Mouse (Mus musculus): ENCODE measurements around the gene Wnt5b. TPM values are rescaled to one million over a fixed set of nuclear protein-coding genes. Genes with fewer than 3 reads are reported as not detected.
"Not testable (repeated sequence)": the region's sequence is repeated elsewhere in the genome, so short reads cannot be mapped to it uniquely, and the experiment has no call there.

Gene Wnt5b
- total RNA-seq, 2 experiments from 2014 or later = 0.64 to 2.3 TPM

DNA sequence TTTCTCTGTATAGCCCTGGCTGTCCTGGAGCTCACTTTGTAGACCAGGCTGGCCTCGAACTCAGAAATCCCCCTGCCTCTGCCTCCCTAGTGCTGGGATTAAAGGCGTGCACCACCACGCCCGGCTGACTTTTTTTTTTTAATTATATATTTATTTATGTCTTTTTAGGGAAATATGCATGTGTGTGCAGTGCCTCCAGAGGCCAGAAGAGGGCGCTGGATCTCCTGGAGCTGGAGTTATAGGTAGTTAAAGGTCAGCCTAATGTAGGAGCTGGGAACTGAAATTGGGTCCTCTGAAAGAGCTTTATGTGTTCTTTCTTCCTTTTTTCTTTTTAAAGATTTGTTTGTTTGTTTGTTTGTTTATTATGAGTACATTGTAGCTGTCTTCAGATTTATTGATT is 101.4 kb downstream of the Wnt5b start:
- H3K4me3 ChIP-seq; DNase-seq; intact Hi-C loops (cut with DNase I); H3K27ac ChIP-seq: not testable (repeated sequence)
- TF ChIP-seq CTCF (IDR thresholded peaks at IDR 0.05) = peak; percentile 50

- intact Hi-C loops (cut with DNase I) = no loop called here
- TF ChIP-seq CTCF (IDR thresholded peaks at IDR 0.05) = no peak
Observed at GRCm38 (mm10) chr6:119437894-119438761, 106.0 kb downstream of the Wnt5b start.

DNA sequence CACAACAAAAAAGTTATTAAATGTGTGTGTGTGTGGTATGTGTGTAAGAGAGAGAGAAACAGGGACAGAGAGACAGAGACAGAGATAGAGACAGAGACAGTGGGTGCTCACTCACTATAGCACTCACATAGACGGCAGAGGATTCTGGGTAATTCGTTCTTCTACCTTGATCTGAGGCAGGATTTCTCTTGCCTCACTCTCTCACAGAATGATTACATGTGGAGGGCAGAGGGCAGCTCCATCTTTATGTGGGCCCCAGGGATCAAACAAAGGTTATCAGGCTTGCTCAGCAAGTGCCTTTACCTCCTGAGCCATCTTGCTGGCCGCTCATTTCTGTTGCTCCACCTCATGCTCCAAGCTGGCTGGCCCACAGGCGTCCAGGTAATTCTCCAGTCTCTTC is 109.8 kb downstream of the Wnt5b start:
- intact Hi-C loops (cut with DNase I) = loop anchor here (5.0 kb wide), 1 partner anchor 47 kb away; no protein-coding TSS in a partner anchor
- TF ChIP-seq CTCF (IDR thresholded peaks at IDR 0.05) = no peak
- Histone ChIP-seq H3K4me3 (no peak overlapping the region), H3K27ac (no peak overlapping the region)
- DNase-seq = no peak

More at GRCm38 (mm10) chr6:119437894-119438761, 106.0 kb downstream of the Wnt5b start:
- Histone ChIP-seq H3K4me3 (no peak overlapping the region), H3K27ac (no peak overlapping the region)
- no peak for DNase-seq

- Histone ChIP-seq H3K4me3 (no peak overlapping the region), H3K27ac (no peak overlapping the region)
- TF ChIP-seq CTCF (IDR thresholded peaks at IDR 0.05) = no peak
- DNase-seq = no peak
- intact Hi-C loops (cut with DNase I) = loop anchor here (2.0 to 5.0 kb wide), 3 partner anchors 45 to 83 kb away; no protein-coding TSS in a partner anchor
Observed at GRCm38 (mm10) chr6:119431751-119432324, 112.3 kb downstream of the Wnt5b start.

DNA sequence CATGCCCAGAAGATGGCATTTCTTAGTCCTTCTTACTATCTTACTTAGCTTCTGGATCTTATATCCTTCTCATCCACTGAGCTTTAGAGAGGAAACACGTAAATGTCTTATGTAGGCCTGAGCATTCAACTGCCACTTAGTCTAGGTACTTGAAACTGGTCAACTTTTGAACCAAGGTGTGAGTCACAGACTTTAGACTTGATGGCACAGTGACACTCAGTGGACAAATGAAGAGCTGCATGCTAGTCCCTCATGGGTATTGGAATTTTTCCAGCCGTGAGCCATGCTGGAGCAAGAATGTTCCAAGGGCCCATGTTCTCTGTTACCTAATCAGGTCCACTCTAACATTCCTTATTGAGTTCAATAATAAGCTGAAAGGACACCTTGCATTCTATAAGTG is 113.6 kb downstream of the Wnt5b start:
- intact Hi-C loops (cut with DNase I) = loop anchor here (1.0 to 5.0 kb wide), 4 partner anchors 43 to 210 kb away; no protein-coding TSS in a partner anchor
- Histone ChIP-seq H3K4me3 (no peak overlapping the region), H3K27ac (no peak overlapping the region)
- DNase-seq = peak; percentile 65
- TF ChIP-seq CTCF (IDR thresholded peaks at IDR 0.05) = peak; percentile 98

- no peak overlapping the region for H3K27ac ChIP-seq
- H3K4me3 ChIP-seq = no peak overlapping the region
- DNase-seq = no peak
- intact Hi-C loops (cut with DNase I) = no loop called here
- TF ChIP-seq CTCF (IDR thresholded peaks at IDR 0.05) = no peak
Observed at GRCm38 (mm10) chr6:119429311-119429710, 114.8 kb downstream of the Wnt5b start.

GRCm38 (mm10) chr6:119428611-119429010 is 115.5 kb downstream of the Wnt5b start:
- intact Hi-C loops (cut with DNase I) = no loop called here
- DNase-seq = no peak
- Histone ChIP-seq H3K4me3 (no peak overlapping the region), H3K27ac (no peak overlapping the region)
- TF ChIP-seq CTCF (IDR thresholded peaks at IDR 0.05) = peak; percentile 56

DNA sequence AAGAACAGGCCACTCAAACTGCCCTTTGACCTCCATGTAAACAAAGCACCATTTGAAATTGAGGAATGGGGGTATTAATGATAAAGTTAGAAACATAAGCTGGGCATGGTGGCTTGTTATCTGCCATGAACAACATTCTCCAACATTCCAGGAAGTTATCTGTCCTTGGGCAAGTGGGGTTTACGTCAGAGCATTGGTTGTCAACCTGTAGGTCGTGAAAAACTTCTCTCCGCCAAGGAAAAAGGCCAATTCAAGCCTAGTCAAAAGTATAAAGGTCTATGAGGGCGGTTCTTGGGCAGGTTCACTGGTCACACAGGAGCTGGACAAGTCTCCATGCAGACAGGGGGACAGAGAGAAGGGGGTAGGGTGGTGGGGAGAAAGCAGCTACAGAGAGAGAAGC is 123.1 kb downstream of the Wnt5b start:
- no peak for TF ChIP-seq CTCF (IDR thresholded peaks at IDR 0.05)
- Histone ChIP-seq H3K4me3 (no peak overlapping the region), H3K27ac (no peak overlapping the region)
- no peak for DNase-seq
- intact Hi-C loops (cut with DNase I) = no loop called here

DNA sequence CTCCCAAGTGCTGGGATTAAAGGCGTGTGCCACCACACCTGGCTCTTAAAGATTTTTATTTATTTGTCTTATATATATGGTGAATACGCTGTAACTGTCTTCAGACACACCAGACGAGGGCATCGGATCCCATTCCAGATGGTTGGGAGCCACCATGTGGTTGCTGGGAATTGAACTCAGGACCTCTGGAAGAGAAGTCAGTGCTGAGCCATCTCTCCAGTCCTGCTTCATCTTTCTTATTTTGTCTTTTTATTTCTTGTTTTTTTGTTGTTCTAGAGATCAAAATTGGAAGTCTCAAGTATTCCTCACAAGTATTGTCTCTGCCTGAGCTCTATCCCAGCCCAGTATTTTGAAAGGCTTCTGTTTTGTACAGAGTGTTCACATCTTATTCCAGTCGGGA is 123.8 kb downstream of the Wnt5b start:
- no peak for TF ChIP-seq CTCF (IDR thresholded peaks at IDR 0.05)
- Histone ChIP-seq H3K27ac (no peak overlapping the region), H3K4me3 (no peak overlapping the region)
- intact Hi-C loops (cut with DNase I) = no loop called here
- no peak for DNase-seq

GRCm38 (mm10) chr6:119419412-119419811 is 124.7 kb downstream of the Wnt5b start:
- Histone ChIP-seq H3K27ac (peak overlapping the region; percentile 80), H3K4me3 (no peak overlapping the region)
- intact Hi-C loops (cut with DNase I) = no loop called here
- TF ChIP-seq CTCF (IDR thresholded peaks at IDR 0.05) = no peak
- DNase-seq = no peak

GRCm38 (mm10) chr6:119418392-119419251 is 125.5 kb downstream of the Wnt5b start:
- Histone ChIP-seq H3K4me3 (no peak overlapping the region), H3K27ac (peak overlapping the region; percentile 80)
- intact Hi-C loops (cut with DNase I) = no loop called here
- DNase-seq = no peak
- TF ChIP-seq CTCF (IDR thresholded peaks at IDR 0.05) = no peak

- Histone ChIP-seq H3K27ac (peak overlapping the region; percentile 80), H3K4me3 (0 out of 2 replicates have a peak overlapping the region, but pooled peaks have one; percentile 13)
- no peak for TF ChIP-seq CTCF (IDR thresholded peaks at IDR 0.05)
- no peak for DNase-seq
- intact Hi-C loops (cut with DNase I) = no loop called here
Observed at GRCm38 (mm10) chr6:119417821-119418220, 126.3 kb downstream of the Wnt5b start.

Measured in gastrocnemius, adult 2 months (tissue).